Mouse (Mus musculus) fibroblast of lung, adult 2 months (primary cell): ENCODE measurements around the gene Olfml2b.

Experiments
- DNase-seq: peaks from one replicate; pipeline ENCODE4 v3.0.0-alpha.2; 2011; ENCODE audit warnings: low read depth

Olfml2b gene

DNA sequence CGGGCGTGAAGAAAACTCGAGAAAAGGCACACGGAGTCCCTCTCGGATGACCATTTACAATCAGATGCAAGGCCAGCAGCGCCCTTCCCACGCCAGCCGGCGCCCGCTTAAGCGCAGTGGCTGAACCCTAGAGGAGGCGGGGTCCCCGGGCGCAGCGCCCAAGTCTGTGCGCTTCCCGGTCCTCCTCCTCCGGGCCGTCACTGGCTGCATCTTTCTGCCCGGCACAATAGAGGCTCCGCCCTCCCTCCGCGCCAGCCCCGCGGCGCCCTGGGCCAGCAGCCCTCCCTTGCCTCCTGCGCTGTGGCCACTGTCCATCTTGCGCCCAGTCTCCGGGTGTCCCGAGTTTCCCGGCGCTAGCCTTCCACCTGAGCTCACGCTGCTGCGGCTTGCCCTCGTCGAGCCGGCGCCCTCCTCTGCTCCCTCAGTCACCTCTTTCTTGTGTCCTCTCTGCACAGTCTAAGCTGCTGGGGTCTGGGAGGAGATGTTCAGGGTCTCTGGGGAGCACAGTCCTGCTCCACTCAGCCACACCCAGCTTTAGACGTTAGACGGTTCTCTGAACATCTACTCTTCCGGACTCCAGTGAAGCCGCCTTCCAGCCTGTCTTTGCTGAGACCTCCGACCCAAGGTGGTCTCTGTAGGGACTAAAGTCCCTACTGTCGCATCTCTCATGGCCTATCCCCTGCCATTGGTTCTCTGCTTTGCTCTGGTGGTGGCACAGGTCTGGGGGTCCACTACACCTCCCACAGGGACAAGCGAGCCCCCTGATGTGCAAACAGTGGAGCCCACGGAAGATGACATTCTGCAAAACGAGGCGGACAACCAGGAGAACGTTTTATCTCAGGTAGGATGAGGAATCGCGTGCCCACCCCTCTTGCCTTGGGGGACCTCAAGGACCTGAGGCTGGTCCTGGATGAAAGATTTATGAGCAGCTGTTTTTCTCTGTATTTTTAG lies at the start of gene Olfml2b:
TSS of gene Olfml2b (plus strand) at position 278 of the 951 bp plus-strand sequence.
- peak; percentile 69 for DNase-seq

DNA sequence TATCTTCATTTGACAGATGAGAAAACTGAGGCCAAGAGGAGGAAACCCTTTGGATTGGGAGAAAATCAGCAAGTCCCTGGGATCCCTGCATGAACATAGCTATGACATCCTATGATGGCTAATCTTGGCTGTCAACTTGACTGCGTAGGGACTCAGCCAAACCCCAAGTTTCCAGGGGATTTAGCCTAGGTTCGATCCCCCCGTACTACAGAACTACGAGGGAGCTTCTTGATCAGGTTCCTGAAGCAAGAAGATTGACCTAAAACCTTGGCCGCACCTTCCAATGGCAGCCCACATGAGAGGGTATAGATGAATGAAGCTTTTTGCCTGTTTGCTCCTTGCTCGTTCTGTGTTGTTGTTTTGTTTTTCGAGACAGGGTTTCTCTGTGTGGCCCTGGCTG lies 49.8 kb upstream of the Olfml2b start:
- DNase-seq, result no peak

DNA sequence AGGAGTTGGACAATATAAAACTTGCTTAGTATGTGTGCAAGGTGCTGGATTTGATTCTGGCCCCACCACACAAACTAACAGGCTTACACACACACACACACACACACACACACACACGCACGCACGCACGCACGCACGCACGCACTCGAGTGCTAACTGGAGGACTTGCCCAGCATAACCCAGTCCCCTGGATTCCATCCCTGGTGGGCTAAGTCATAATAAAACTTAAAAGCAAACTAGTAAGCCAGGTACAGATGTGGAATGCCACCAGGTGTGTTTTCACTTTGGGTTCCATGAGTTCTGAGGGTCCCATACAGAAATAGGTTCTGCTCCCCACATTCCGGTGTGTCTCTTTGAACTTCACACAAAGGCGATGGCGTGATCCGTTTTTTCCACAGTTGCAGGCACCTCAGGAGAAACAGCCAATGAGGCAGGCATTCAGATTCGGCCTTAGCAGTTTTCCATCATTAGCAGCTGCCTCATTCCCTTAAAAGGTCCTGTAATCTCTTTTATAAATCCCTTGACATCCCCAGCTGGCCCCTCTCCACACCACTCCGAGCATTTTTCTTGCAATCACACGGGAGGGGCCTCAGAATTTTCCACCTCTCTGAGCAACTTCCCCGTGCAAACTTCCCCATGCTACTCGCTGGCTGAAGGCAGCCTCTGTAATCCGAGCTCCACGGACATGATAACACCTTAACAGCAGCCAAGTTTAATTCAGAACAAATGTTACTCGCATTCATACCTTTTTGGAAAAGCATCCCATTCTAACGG lies 38.9 kb upstream of the Olfml2b start:
- no peak for DNase-seq

- no peak for DNase-seq
These were observed 37.0 kb upstream of the Olfml2b start for GRCm38 (mm10) chr1:170607231-170607917.

DNA sequence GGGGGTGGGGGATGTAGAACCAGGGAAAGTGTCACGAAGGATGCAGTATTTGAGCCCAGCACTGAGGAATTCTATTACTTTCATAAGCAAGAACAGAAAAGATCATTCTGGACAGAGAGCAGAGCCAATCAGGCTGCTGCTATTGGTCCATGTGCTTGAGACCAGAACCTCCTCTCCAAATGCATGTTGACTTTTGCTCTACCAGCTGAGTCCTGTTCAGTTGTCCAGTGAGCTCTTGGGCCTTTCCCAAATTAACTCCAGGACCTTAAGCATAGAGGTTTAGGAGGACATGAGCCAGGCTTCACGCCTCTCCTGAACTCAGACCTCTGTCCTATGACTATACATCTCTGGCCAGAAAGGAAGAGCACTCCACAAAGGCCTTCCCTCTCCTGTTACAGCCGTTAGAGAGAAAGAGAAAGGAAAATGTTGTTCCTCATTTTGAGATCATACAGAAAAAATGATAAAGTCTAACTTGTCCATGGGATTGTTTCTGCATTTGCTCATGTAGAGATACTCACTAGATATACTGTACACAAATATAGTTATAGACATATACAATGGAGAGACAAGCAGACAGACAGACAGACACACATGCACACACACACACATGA lies 35.8 kb upstream of the Olfml2b start:
- DNase-seq, result no peak

GRCm38 (mm10) chr1:170609872-170610271 lies 34.5 kb upstream of the Olfml2b start:
- no peak for DNase-seq

DNA sequence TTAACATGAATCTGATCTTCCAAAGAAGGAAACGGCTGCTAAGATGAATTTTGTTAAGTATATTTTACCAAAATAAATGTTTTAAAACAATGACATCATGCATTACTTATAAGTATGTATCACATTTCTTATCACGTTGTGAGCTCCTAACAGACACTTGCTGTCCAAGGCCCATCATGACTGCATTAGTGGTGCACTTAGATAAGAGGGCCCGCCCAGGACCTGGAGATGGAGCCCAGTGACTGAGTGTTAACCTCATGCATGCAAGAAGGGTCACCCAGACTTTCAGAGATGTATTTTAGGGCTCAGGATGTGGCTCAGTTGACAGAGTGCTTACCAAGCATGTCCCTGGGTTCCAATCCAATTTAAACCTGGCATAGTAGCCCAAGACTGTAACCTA lies 34.0 kb upstream of the Olfml2b start:
- DNase-seq, result no peak

- no peak for DNase-seq
These were observed 33.6 kb upstream of the Olfml2b start for GRCm38 (mm10) chr1:170610695-170611094.

DNA sequence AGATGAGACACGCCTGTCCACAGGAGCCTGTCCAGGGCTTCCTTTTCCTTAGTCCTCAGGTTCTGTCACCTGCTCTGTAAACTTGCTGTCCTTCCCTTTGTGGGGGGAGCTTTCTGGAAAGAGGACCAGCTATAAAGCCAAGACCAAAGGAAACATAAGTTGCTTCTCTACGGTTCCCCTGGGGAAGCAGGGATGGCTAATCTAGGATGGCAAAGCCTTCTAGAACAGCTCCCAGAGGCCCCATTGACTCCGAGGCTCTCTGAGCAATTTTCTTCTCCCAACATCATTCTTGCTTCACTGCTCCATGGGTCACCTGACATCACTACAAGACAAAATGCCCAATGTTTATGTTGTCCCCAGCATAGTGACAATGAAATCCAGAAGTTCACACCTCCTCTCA lies 32.7 kb upstream of the Olfml2b start:
- no peak for DNase-seq

GRCm38 (mm10) chr1:170612968-170613872 lies 31.1 kb upstream of the Olfml2b start:
- DNase-seq, result peak; percentile 25

GRCm38 (mm10) chr1:170619686-170620374 lies 24.5 kb upstream of the Olfml2b start:
- no peak for DNase-seq

GRCm38 (mm10) chr1:170622934-170623333 lies 21.4 kb upstream of the Olfml2b start:
- no peak for DNase-seq

GRCm38 (mm10) chr1:170623432-170623831 lies 20.9 kb upstream of the Olfml2b start:
- DNase-seq, result no peak

DNA sequence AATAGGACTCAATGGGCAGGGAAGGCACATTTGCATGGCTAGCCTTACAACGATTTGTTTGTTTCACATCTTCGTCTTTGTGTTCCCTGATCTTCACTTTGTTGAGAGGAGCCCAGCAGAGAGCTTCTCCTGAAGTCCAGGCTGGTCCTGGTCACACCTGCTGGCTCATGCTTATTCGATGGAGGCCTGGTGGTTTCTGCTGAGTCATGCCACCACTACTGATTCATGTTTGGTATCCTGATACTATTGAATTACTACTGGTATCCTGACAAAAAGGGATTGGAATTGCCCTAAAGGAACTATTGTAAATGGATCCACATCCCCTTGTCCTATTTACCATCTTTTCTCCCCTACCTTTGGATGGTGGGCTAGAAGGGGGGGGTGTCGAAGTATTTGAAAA lies 13.8 kb upstream of the Olfml2b start:
- DNase-seq, result no peak

DNA sequence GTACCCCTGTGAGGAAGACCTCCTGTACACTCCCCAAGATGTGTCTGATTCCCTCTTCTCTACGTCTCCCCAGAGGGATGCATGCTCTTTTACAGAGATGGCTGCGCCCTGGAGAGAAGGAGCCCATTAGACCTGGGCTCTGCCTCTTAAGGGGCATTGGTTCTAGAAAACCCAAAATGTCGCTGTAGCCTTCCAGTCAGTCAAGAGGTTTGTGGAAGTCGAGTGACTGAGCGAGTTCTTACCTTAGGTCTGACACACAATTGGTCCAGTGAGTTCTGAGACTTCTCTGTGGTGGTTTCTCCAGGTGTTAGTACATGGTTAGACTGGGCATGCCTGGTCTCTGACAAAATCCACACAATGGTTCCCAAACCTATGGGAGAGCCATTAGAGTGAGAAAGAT lies 12.8 kb upstream of the Olfml2b start:
- DNase-seq, result no peak

DNA sequence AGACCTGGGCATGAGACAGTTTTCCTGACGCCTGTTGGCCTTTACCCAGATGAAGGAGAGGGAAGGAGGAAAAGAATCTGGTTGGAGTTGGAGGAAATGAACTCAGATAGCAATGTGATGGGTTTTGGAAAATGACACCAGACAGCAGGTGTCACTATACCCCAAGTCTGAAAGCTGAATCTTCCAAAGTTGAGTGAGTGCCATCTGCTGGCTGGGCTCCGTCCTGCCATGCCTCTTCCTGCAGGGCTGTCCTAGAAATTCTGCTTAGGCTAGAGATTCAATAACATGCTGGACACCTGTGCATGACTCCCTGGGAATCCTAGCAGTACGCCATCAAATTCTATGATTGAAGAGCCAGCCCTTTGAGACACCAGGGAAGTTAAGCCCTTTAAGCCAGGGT lies 11.9 kb upstream of the Olfml2b start:
- DNase-seq, result peak; percentile 60

DNA sequence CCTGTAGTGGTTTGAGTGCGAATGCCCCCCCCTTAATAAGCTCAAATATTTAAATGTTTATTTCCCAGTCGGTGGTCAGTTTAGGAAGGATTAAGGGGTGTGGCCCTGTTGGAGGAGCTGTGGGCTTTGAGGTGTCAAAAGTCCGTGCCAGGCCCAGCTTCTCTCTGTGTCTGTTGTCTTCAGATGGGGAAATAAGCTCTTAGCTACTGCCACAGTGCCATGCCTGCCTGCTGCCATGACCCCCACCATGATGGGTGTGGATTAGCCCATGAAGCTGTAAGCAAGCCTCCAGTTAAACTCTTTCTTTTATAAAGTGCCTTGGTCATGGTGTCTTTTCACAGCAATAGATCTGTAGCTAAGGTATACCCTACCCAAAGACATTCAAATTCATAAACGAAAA lies 11.5 kb upstream of the Olfml2b start:
- DNase-seq, result no peak

DNA sequence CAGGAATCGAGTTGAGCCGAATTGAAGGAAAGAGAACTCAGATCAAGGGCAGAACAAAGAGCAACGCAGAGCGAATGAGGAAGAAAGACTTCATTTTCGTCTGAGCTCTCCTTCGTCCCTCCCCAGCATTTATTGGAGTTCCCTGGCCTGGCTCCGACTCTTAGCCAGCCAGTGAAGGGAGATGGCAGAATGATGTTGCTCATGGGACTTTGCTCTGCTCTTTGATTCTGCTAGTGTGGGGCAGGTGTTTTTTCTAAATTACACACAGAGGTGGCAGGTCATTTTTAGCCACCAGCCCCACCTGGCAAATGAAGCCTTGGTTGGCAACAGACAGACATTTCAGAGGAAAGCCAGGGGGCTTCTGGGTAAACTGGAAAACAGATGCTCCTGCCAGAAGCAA lies 5.4 kb upstream of the Olfml2b start:
- DNase-seq, result no peak

GRCm38 (mm10) chr1:170645896-170646605 lies 1.7 kb downstream of the Olfml2b start:
- DNase-seq, result no peak
